Mouse (Mus musculus): ENCODE results near the gene Pla1a.
A peak's percentile ranks its signal among the peaks of the same experiment; 100 is the strongest.

Gene Pla1a

GRCm38 (mm10) chr16:38434295-38434795 is 1.4 kb upstream of the Pla1a start:
- DNase-seq (ENCODE audit: low spot score): no peak

DNA sequence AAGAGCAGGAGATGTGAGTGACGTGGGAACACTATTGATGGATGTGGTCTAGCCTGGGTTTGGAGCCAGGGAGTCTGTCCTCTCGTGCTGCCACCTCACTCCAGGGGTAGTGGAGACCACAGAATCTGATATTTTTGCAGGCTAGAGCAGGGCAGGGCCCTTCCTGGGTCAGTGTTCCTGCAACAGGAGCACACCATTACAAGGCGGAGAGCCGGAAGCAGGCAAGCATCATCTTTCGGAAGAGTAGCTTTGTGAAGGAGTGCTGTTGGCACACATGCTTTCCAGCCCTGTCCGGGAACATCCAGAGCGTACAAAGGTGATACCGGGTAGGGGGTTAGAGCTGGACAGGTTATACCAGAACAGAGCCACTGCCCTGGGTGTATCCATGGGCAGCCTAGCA is 569 bp upstream of the Pla1a start:
- no peak for DNase-seq (ENCODE audit: low spot score)

GRCm38 (mm10) chr16:38431446-38432185 is 1.3 kb downstream of the Pla1a start:
- DNase-seq (ENCODE audit: low spot score): no peak

- DNase-seq (ENCODE audit: low spot score): no peak
Measured at GRCm38 (mm10) chr16:38425799-38426198, 7.1 kb downstream of the Pla1a start.

DNA sequence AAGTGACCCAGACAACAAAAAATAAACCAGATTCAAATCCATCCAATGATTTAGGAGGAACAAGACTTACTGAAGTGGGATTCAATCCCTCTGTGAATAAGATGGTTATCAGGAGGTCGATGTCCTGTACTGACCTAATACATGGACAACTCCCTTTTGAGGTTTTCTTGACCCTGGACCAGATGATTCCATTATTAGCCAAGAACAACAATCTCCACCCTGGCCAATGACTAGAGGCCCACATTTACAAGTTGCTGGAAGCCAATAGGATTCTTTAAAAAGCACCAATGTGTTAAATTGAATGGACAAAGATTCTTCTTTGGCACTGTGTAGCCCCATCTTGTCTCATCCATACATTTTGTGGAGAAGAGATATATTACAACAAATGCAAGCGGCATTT is 7.6 kb downstream of the Pla1a start:
- peak; percentile 22 for DNase-seq (ENCODE audit: low spot score)

DNA sequence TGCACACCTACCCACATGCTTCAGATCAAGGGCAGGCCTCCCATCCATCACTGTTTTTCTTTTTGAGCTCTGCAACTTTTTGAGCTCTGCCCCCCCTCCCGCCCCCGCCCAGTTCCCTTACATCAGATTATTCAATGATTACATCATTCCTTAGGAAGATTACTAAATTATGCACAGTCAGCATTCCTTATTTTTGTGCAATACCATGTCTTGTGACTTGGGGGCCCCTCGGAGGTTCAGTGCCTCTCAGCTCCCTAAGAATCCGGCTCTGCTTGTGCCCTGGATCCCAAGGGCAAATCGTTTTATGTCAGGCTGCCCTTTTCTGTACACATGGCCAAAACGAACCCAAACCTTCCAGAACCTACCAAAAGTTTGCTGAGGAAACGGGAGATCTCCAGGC is 18.0 kb downstream of the Pla1a start:
- no peak for DNase-seq (ENCODE audit: low spot score)

DNA sequence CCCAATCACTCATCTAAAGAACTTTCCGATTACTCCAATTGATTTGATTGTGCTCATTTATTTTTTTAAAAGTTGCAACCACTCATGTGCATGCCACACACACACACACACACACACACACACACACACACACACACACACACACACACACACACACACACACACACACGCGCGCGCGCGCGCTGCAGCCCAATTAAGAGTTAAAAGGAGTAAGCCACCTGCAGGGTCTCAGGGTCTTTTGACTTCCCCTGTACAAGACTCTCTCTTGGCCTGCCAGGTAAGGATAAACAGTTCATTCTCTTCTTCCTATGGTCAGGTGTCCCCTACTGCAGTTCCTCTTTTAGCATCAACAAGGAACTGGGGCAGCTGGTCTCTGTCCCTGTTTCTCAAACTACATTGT is 24.5 kb downstream of the Pla1a start:
- no peak for DNase-seq (ENCODE audit: low spot score)

GRCm38 (mm10) chr16:38407584-38407983 is 25.4 kb downstream of the Pla1a start:
- DNase-seq (ENCODE audit: low spot score): no peak

DNA sequence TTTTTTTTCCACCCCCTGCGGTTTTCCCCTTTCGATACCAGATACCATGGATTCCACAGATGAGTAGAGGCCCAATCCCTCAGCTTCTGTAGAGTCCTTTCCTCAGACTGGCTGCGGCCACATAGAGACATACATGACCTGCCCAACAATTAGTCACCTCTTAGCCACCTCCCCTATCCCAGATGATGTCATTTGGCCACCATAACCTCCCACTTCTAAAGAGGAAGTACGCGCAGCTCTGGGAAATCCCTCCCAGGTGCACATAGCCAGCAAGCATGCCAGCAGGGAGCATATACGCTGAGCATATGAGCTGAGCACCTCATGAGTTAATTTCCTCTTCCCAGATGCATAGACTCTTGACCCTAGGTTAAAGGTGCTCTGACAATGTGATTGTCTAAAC is 26.2 kb downstream of the Pla1a start:
- DNase-seq (ENCODE audit: low spot score): no peak

DNA sequence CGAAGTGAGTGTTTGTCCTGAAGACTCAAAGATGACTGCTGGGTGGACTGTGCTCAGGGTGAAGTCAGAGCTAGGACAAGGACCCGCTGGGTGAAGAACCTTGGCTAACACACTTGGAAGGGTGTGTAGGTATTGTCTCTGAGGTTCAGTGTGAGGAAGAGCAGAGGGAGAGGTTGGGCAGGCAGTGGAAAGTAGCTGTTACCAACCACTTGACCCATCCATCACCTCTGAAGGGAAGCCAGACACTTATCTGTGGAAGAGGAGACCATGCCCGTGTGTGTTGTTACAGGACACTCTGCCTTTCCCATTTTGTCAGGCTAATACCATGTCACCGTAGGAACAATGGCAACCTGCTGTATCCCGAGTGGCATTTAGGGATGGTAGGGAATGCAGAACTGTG is 26.7 kb downstream of the Pla1a start:
- no peak for DNase-seq (ENCODE audit: low spot score)

DNA sequence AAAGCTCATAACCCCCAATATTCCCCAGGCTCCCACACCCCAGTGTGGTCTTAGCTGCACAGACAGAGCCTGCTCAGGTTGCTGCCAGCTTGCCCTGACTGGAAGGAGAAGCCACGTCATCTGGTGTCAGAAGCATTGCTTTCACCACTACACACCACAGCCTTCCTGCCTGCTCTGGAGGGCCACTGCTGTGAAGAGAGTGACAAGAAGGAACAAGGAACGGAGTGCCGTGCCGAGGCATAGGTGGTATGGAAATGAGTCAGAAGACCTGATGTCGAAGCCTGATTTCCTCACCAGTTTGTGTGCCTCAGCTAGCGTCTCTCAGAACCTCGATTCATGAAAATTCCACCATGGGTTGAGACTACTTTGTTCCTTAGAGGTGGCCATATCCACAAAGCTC is 29.3 kb downstream of the Pla1a start:
- DNase-seq (ENCODE audit: low spot score): no peak

DNA sequence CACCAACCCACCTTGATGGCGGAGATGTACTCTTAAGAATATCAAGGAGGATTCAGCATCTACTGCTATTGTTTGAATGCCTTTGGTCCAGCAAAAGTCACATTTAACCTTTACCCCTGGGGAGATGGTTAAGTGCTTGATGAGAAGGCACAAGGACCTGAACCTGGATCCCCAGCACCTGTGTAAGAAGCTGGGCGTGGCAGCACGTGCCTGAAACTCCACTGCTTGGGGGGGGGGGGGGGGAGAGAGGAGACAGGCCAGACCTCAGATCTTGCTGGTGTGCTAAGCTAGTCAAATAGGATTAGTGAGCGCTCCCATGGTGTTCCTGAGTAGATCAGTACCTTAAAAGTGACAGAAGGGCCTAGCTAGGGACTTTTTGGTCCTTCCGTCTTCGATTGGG is 31.5 kb downstream of the Pla1a start:
- no peak for DNase-seq (ENCODE audit: low spot score)

DNA sequence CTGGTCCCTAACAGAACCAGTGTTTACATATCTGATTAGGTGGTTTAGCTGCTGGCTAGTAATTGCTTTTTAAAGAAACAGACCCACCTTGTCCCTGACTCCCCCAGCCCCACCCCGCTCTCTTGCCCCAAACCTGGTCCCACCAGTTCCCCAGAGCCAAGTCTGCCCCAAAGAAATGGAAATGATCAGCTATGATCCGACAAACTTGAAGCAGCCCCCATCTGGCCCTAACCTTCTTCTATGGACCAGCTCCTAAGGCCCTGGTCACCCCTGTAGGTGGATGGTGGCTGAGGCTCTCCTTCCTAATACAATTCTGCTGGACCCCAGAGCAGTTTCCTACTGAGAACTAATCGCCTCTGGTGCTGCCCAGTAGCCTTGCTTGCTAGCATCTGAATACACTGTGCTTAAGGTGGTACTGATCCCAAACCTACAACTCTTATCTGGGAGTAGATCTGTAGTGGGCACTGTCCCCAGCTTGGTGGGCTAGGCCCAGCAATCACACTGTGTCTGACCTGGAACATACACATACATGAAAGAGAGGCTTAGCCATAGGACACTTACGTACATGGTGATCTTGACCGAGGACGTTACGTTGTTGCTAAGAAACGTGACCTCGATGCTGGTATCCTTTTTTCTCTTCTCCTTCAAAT is 32.5 kb downstream of the Pla1a start:
- no peak for DNase-seq (ENCODE audit: low spot score)

GRCm38 (mm10) chr16:38399531-38400231 is 33.3 kb downstream of the Pla1a start:
- no peak for DNase-seq (ENCODE audit: low spot score)

- DNase-seq (ENCODE audit: low spot score): no peak
Measured at GRCm38 (mm10) chr16:38399076-38399475, 33.9 kb downstream of the Pla1a start.

DNA sequence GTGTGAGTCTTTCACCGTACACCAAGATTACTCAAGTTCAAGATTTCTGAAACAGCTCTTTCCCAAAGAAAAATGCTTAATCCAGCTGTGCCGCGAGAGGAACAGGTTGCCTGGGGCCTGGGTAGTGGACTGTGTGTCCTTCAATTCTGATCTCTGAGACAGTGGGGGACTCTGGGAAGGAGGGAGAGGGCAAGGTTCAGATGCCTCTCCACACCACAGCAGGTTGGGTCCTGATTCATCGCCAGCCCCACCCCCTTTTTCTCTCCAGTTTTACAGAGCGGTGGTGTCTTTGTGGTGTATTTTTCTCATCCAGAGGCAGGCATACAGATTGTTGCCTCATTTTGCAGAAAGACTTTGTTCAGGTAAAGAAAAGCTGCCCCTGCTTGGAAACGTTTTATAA is 34.7 kb downstream of the Pla1a start:
- no peak for DNase-seq (ENCODE audit: low spot score)

DNA sequence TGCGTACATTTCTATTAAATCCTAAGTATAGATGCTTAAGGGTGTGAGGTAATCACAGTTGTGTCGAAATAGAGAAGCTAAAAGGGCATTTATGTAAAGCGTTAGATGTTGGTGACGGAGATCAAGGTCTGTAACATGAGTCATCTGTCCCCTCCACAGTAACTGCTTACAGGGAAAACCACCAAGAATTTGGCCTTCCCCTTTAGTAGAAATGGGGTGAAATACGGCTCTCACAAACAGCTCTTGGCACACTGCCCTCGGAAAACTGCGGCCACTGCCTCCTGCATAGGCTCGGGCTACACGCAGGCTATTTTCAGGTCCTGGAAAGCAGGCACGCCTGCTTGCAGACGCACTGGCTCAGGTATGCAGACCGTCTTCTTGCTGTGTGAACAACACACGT is 36.8 kb downstream of the Pla1a start:
- DNase-seq (ENCODE audit: low spot score): peak; percentile 80

DNA sequence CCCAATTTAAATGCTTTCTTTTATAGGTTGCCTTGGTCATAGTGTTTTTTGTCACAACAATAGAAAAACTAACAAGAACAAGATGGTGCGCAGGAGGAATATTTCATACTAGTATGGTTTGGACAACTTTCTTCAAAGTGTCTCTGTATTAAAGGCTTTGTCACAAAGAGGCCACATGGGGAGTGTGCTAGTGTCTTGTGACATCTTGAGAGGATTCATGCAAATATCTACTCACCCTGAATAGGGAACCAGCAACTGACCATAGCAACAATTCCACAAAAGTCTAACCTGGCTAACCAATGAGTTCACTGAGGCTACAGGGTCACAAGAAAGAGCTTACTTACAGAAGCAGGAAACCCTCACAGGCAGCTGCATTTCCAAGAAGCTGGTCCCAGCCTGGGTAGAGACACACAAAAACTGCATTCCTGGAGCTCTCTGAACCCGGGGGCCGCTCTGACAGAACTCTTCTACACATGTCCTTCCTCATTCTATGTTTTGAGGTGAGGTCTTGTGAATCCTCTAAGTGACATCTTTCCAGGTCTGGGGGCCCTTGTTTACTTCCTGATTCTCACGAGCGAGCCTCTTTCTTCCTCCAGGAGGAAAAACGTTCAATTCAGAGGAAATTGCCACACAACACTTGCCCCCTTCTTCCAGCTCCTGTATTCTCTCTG is 37.8 kb downstream of the Pla1a start:
- no peak for DNase-seq (ENCODE audit: low spot score)

GRCm38 (mm10) chr16:38394191-38394618 is 38.7 kb downstream of the Pla1a start:
- DNase-seq (ENCODE audit: low spot score): no peak

- DNase-seq (ENCODE audit: low spot score): no peak
Measured at GRCm38 (mm10) chr16:38392126-38392894, 40.6 kb downstream of the Pla1a start.

- DNase-seq (ENCODE audit: low spot score): no peak
Measured at GRCm38 (mm10) chr16:38390322-38390721, 42.6 kb downstream of the Pla1a start.

Measured in adipocyte (in vitro differentiated cells).